Mouse (Mus musculus): ENCODE measurements around the gene Itk.
"Not testable (repeated sequence)": the region's sequence is repeated elsewhere in the genome, so short reads cannot be mapped to it uniquely, and the experiment has no call there.

The Itk gene

GRCm38 (mm10) chr11:46389336-46390117 lies at the start of gene Itk:
Itk (minus strand) TSS chr11:46389515.
- no peak for DNase-seq

GRCm38 (mm10) chr11:46437459-46438000 lies 48.2 kb upstream of the Itk start:
- no peak for DNase-seq

GRCm38 (mm10) chr11:46436760-46437458 lies 47.6 kb upstream of the Itk start, which contains the start of gene Med7:
Med7 (plus strand) TSS chr11:46436925.
- peak; percentile 93 to 95 for DNase-seq

- DNase-seq = no peak
Observed at GRCm38 (mm10) chr11:46435363-46435762, 46.0 kb upstream of the Itk start.

GRCm38 (mm10) chr11:46431129-46431528 lies 41.8 kb upstream of the Itk start:
- DNase-seq = peak; percentile 92 to 96

- no peak for DNase-seq
Observed at GRCm38 (mm10) chr11:46430123-46430522, 40.8 kb upstream of the Itk start.

- not testable (repeated sequence) for DNase-seq
Observed at GRCm38 (mm10) chr11:46428131-46428530, 38.8 kb upstream of the Itk start.

- DNase-seq = no peak
Observed at GRCm38 (mm10) chr11:46421086-46421888, 32.0 kb upstream of the Itk start.

GRCm38 (mm10) chr11:46418860-46419259 lies 29.5 kb upstream of the Itk start:
- DNase-seq = no peak

GRCm38 (mm10) chr11:46418438-46418837 lies 29.1 kb upstream of the Itk start:
- DNase-seq = no peak

- no peak for DNase-seq
Observed at GRCm38 (mm10) chr11:46410018-46410563, 20.8 kb upstream of the Itk start.

GRCm38 (mm10) chr11:46406721-46407120 lies 17.4 kb upstream of the Itk start:
- peak; percentile 25 to 42 for DNase-seq

- no peak for DNase-seq
Observed at GRCm38 (mm10) chr11:46404986-46405385, 15.7 kb upstream of the Itk start.

GRCm38 (mm10) chr11:46401555-46401954 lies 12.2 kb upstream of the Itk start:
- no peak for DNase-seq

GRCm38 (mm10) chr11:46398933-46399383 lies 9.6 kb upstream of the Itk start:
- no peak for DNase-seq

GRCm38 (mm10) chr11:46398473-46398872 lies 9.2 kb upstream of the Itk start:
- DNase-seq = no peak

- no peak for DNase-seq
Observed at GRCm38 (mm10) chr11:46397900-46398299, 8.6 kb upstream of the Itk start.

GRCm38 (mm10) chr11:46396860-46397179 lies 7.5 kb upstream of the Itk start:
- DNase-seq = no peak

- DNase-seq = no peak
Observed at GRCm38 (mm10) chr11:46396167-46396859, 7.0 kb upstream of the Itk start, which contains the start of gene Fam71b. Fam71b (plus strand) TSS chr11:46396559.

GRCm38 (mm10) chr11:46395698-46396097 lies 6.4 kb upstream of the Itk start:
- no peak for DNase-seq

- DNase-seq = no peak
Observed at GRCm38 (mm10) chr11:46395088-46395487, 5.8 kb upstream of the Itk start.

- DNase-seq = no peak
Observed at GRCm38 (mm10) chr11:46393413-46393812, 4.1 kb upstream of the Itk start.

Data from cerebellum, postnatal 14 days (tissue).